Mouse (Mus musculus) liver, embryonic 16.5 days (tissue): ENCODE measurements around the gene Ttc16. TPM values are rescaled to one million over a fixed set of nuclear protein-coding genes. Genes with fewer than 3 reads are reported as not detected.

ENCODE experiments used
- ATAC-seq: fragments of 200-750 bp; cut with Nextera tagmentation; 2 replicates; pipeline ENCODE4 v1.8.0; 2017; ENCODE audit warnings: low read depth, mild to moderate bottlenecking, moderate number of reproducible peaks, moderate library complexity
- H3K27ac ChIP-seq: fragments of 300-500 bp; sonication (generic); 2 replicates; pipeline ENCODE4 v1.5.1; 2014; ENCODE audit warnings: mild to moderate bottlenecking, low read length
- H3K27me3 ChIP-seq: fragments of 300-500 bp; sonication (generic); 2 replicates; pipeline ENCODE4 v1.6.1; 2014; ENCODE audit warnings: low read depth, low read length, mixed read lengths; ENCODE audit not compliant: control insufficient read depth, insufficient read depth
- H3K36me3 ChIP-seq: fragments of 300-500 bp; sonication (generic); 2 replicates; pipeline ENCODE4 v1.6.1; 2014; ENCODE audit warnings: mild to moderate bottlenecking; ENCODE audit not compliant: control insufficient read depth, insufficient read depth
- H3K4me1 ChIP-seq: fragments of 300-500 bp; sonication (generic); 2 replicates; pipeline ENCODE4 v1.6.1; 2014; ENCODE audit warnings: low read depth, low read length, mixed read lengths; ENCODE audit not compliant: control insufficient read depth
- H3K4me2 ChIP-seq: fragments of 300-500 bp; sonication (generic); 2 replicates; pipeline ENCODE4 v1.6.1; 2014; ENCODE audit warnings: low read depth, low read length, mixed read lengths
- H3K4me3 ChIP-seq: fragments of 300-500 bp; sonication (generic); 2 replicates; pipeline ENCODE4 v1.5.1; 2014; ENCODE audit warnings: low read depth, mild to moderate bottlenecking, low read length
- H3K9ac ChIP-seq: fragments of 300-500 bp; sonication (generic); 2 replicates; pipeline ENCODE4 v1.6.1; 2014; ENCODE audit warnings: low read depth, low read length
- H3K9me3 ChIP-seq: fragments of 300-500 bp; sonication (generic); replicated peaks from 2 replicates; pipeline ENCODE4 v1.6.1; 2016; ENCODE audit warnings: low read length; ENCODE audit not compliant: control insufficient read depth
- WGBS: fragments of 180-500 bp; shearing (Covaris S2); extraction: QIAGEN DNeasy Blood & Tissue Kit; methylation state at CpG from one replicate; pipeline ENCODE4 v1.1.7; 2014; ENCODE audit not compliant: insufficient replicate concordance; 5-methylcytosine and 5-hydroxymethylcytosine counted together
- polyA plus RNA-seq: library from polyadenylated mRNA; unstranded; fragments of >200 nt; fragmentation: Nextera tagmentation; extraction: Ambion mirVana; gene quantifications from 2 replicates; pipeline ENCODE4 v1.2.1, GENCODE M21; 2015

Gene Ttc16
- polyA plus RNA-seq, result 0.07 and 0.11 TPM in 2 replicates

DNA sequence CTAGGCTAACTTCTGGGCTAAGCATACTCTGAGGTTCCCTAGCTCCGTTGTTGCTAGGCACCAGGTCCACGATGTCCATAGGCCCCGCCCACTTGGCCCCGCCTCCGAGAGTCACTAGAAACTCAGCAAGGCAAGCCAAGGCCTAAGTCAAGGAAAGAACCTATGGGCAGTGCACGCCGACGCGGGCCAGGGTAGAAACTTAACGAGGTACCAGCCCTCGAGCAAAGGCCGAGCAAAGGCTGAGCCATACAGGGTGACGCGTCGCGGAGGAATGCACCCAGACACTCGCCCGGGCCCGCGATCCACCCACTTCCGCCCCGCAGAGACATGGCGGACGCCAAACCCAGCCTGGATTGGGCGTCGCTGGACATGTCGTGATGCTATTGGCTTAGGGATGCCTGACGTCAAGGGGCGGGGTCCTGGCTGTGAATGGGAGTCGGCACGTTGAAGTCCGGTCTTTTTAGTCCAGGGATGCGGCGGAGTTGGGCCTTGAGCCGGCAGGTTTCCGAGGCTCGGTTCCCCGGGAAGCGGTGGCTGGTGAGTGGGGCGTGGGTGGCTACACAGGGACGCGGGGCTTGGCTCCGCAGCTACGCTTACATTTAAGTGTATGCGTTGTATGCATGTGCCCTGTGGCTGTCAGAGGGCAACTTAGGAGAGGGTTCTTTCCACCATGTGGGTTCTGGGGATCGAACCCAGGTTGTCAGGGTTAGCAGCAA is at the start of gene Ttc16, which contains the start of gene Ptrh1:
Gene Ttc16 (minus strand): TSS at position 275 of the 716 bp plus-strand sequence.
Gene Ptrh1 (plus strand): TSS at position 428 of the 716 bp plus-strand sequence.
- Histone ChIP-seq H3K27ac (peak within 1 kb of the TSS; percentile 48; the same call in 1 of the 2 replicates), H3K27me3 (no peaks in the 10 kb centered on the region), H3K4me3 (peak within 1 kb of the TSS; percentile 77), H3K9ac (peak within 1 kb of the TSS; percentile 61), H3K4me2 (peak within 1 kb of the TSS; percentile 97), H3K36me3 (no peaks in the 10 kb centered on the region), H3K9me3 (no peaks in the 10 kb centered on the region), H3K4me1 (peaks cover 18% of the 10 kb centered on the region)
- peak; percentile 96 for ATAC-seq
- WGBS, result 0% methylated on average over 46 of the region's 46 CpGs

DNA sequence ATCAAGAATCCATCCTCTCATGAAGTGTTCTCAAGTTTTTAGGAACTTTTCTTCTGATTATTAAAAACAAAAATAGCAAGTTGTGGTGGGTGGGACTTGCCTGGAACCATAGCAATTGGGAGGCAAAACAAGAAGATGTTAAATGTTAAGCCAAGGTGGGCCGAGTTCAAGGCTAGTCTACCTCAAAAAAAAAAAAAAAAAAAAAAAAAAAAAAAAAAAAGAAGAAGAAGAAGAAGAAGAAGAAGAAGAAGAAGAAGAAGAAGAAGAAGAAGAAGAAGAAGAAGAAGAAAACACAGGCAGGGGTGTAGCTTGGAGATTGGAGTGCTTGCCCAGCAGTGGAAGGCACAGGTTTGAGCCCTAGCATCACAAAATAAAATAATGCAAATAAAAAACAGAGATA is 49.3 kb upstream of the Ttc16 start:
- H3K9me3 ChIP-seq, result no peaks in the 10 kb centered on the region
- H3K4me3 ChIP-seq, result no peak overlapping the region
- no peaks in the 10 kb centered on the region for H3K27me3 ChIP-seq
- no peak for ATAC-seq
- 57% methylated on average over 1 of the region's 1 CpGs for WGBS
- H3K27ac ChIP-seq, result no peak overlapping the region
- H3K4me1 ChIP-seq, result no peaks in the 10 kb centered on the region
- no peaks in the 10 kb centered on the region for H3K36me3 ChIP-seq
- H3K4me2 ChIP-seq, result no peak overlapping the region
- no peak overlapping the region for H3K9ac ChIP-seq

GRCm38 (mm10) chr2:32824181-32824580 is 48.7 kb upstream of the Ttc16 start:
- 58% methylated on average over 8 of the region's 8 CpGs for WGBS
- H3K36me3 ChIP-seq, result no peaks in the 10 kb centered on the region
- no peaks in the 10 kb centered on the region for H3K4me1 ChIP-seq
- H3K27me3 ChIP-seq, result no peaks in the 10 kb centered on the region
- no peak for ATAC-seq
- H3K9me3 ChIP-seq, result no peaks in the 10 kb centered on the region
- no peak overlapping the region for H3K27ac ChIP-seq
- no peak overlapping the region for H3K9ac ChIP-seq
- no peak overlapping the region for H3K4me2 ChIP-seq
- no peak overlapping the region for H3K4me3 ChIP-seq

- no peak overlapping the region for H3K4me2 ChIP-seq
- no peaks in the 10 kb centered on the region for H3K36me3 ChIP-seq
- no peak overlapping the region for H3K4me3 ChIP-seq
- WGBS, result 70% methylated on average over 8 of the region's 8 CpGs
- H3K27me3 ChIP-seq, result no peaks in the 10 kb centered on the region
- H3K4me1 ChIP-seq, result no peaks in the 10 kb centered on the region
- H3K9ac ChIP-seq, result no peak overlapping the region
- ATAC-seq, result no peak
- no peaks in the 10 kb centered on the region for H3K9me3 ChIP-seq
- no peak overlapping the region for H3K27ac ChIP-seq
Measured at GRCm38 (mm10) chr2:32823579-32824154, 48.2 kb upstream of the Ttc16 start.

- Histone ChIP-seq H3K4me1 (no peaks in the 10 kb centered on the region), H3K4me2 (no peak overlapping the region), H3K36me3 (no peaks in the 10 kb centered on the region), H3K9ac (no peak overlapping the region), H3K27ac (no peak overlapping the region), H3K4me3 (no peak overlapping the region), H3K27me3 (no peaks in the 10 kb centered on the region), H3K9me3 (no peaks in the 10 kb centered on the region)
- no peak for ATAC-seq
- WGBS, result 64% methylated on average over 11 of the region's 11 CpGs
Measured at GRCm38 (mm10) chr2:32823153-32823552, 47.7 kb upstream of the Ttc16 start.

DNA sequence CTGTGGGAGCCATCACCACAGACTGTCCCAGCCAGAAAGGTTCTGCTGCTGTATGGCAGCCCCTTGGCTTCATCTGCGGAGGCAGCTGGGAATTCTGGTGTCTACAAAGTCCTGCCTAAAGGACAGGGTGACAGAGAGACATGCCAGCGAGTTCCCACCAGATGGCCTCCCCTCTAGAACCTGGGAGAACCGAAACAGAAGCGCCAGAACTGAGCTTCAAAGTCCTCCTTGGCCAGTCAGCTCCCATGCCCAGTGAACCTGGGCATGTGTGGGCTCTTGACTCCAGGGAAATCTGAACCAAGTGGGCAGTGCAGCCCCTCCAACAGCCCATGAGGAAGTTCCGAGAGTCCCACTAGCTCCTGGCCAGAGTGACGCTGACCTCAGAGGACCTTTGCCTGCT is 47.2 kb upstream of the Ttc16 start:
- Histone ChIP-seq H3K4me1 (no peaks in the 10 kb centered on the region), H3K4me3 (no peak overlapping the region), H3K27ac (no peak overlapping the region), H3K9me3 (no peaks in the 10 kb centered on the region), H3K4me2 (no peak overlapping the region), H3K9ac (no peak overlapping the region), H3K27me3 (no peaks in the 10 kb centered on the region), H3K36me3 (no peaks in the 10 kb centered on the region)
- no peak for ATAC-seq
- 65% methylated on average over 6 of the region's 6 CpGs for WGBS

DNA sequence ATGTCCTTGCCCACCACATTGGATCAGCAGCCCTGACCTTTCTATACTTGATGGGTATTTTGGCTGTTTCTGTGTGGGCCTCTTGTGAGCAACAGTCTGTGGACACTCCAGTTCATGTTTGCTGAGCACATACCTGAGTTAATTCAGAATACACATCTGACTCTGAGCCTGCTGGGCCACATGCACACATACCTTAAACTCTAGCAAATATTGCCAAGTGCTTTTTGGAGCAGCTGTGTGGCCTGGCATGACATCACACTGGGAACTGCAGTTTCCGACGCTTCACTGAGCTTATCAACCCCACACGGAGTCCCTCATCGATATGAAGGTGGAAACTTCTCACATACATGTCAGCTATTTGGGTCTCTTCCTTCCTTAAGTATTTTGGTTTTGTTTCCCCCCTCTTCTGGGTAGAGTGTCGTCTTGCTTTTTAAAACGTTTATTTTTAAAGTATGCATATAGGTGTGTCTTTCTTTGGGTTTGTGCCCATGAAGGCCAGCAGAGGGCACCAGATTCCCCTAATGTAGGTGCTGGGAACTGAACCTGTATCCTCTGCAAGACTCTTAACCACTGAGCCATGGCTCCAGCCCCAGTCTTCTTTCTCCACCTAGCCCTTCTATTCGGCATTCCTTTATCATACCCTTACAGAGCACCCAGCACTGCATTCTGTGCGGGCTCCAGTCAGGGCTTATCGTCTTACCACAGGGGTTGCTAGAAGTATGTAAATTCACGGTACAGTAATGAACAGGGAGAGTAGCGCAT is 45.8 kb upstream of the Ttc16 start:
- no peak overlapping the region for H3K27ac ChIP-seq
- WGBS, result 48% methylated on average over 11 of the region's 11 CpGs
- ATAC-seq, result peak; percentile 32; the same call in 1 of the 2 replicates
- H3K4me1 ChIP-seq, result no peaks in the 10 kb centered on the region
- H3K4me2 ChIP-seq, result no peak overlapping the region
- H3K9me3 ChIP-seq, result no peaks in the 10 kb centered on the region
- no peaks in the 10 kb centered on the region for H3K36me3 ChIP-seq
- no peak overlapping the region for H3K4me3 ChIP-seq
- H3K27me3 ChIP-seq, result no peaks in the 10 kb centered on the region
- H3K9ac ChIP-seq, result no peak overlapping the region

- Histone ChIP-seq H3K27me3 (no peaks in the 10 kb centered on the region), H3K4me2 (no peak overlapping the region), H3K36me3 (no peaks in the 10 kb centered on the region), H3K27ac (no peak overlapping the region), H3K4me1 (no peaks in the 10 kb centered on the region), H3K9me3 (no peaks in the 10 kb centered on the region), H3K4me3 (no peak overlapping the region), H3K9ac (no peak overlapping the region)
- 90% methylated on average over 5 of the region's 5 CpGs for WGBS
- ATAC-seq, result no peak
Measured at GRCm38 (mm10) chr2:32818208-32818607, 42.8 kb upstream of the Ttc16 start.

GRCm38 (mm10) chr2:32817589-32817988 is 42.2 kb upstream of the Ttc16 start:
- H3K4me1 ChIP-seq, result no peaks in the 10 kb centered on the region
- no peak overlapping the region for H3K9ac ChIP-seq
- H3K27me3 ChIP-seq, result no peaks in the 10 kb centered on the region
- no peak overlapping the region for H3K4me2 ChIP-seq
- ATAC-seq, result no peak
- no peak overlapping the region for H3K27ac ChIP-seq
- H3K9me3 ChIP-seq, result no peaks in the 10 kb centered on the region
- no peak overlapping the region for H3K4me3 ChIP-seq
- H3K36me3 ChIP-seq, result no peaks in the 10 kb centered on the region
- 68% methylated on average over 7 of the region's 7 CpGs for WGBS
